Mouse (Mus musculus): Measurements from ENCODE around the gene Tprgl.

The Tprgl gene

GRCm38 (mm10) chr4:154118782-154119181, 41.7 kb downstream of the Tprgl start:
- no peak for DNase-seq (ENCODE audit: low read depth)

GRCm38 (mm10) chr4:154116421-154116820, 44.0 kb downstream of the Tprgl start:
- no peak for DNase-seq (ENCODE audit: low read depth)

DNA sequence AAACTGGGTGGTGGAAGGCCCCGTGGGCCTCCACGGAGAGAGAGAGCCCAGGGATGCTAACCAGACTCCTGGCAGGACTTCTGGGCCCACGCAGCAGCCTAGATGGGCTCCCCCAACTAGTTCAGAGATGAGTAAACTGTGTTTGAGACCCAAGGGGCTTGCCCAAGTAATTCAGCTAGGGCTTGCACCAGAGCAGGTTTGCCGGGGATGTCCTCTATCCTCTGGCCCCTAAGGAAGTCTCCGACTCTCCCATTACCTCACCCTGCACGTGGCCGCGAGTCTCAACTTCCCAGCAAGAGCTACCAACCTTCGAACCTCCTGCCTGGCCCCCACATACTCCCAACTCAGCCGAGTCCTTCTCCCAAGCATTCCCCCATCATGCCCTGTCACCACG, 50.6 kb downstream of the Tprgl start:
- no peak for DNase-seq (ENCODE audit: low read depth)

DNA sequence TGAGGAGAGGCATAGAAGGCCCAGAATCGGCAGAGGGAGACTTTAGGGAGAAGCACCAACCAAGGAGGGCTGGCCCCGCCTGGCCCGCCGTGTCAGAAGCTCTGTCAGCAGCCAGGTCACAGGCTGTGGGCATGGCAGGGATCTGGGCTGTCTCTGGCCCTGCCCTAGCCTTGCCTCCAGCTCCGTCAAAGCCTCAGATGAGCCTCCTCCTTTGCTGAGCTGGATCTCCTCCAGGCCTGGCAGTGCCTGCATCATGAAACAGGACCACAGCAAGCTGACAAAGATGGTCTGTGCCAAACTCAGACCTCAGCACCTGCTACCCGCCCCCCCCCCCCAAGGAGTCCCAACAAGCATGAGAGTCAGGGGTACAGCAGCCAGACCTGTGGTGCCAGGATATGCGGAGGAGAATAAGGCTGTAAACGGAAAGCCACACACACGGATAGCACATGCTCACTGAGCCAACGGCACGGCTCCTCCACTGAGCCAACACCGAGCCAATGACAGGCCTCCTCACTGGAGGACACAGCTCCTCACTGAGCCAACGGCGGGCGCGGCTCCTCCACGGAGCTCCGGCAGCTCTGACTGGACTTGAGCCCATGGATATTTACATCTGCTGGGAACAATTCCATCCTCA, 51.1 kb downstream of the Tprgl start:
- no peak for DNase-seq (ENCODE audit: low read depth)
